Mouse (Mus musculus) heart, adult 2 months (tissue): ENCODE measurements around the gene Vezt. TPM values are rescaled to one million over a fixed set of nuclear protein-coding genes. Genes with fewer than 3 reads are reported as not detected.

ENCODE experiments used
- DNase-seq, 2 experiments: peaks; one replicate each; pipeline ENCODE4 v3.0.0; 2021
- H3K27ac ChIP-seq: fragments of 200-600 bp; 2 replicates; pipeline ENCODE4 v1.8.1; 2022
- H3K27me3 ChIP-seq: fragments of 200-500 bp; 2 replicates; pipeline ENCODE4 v1.6.1; 2012; ENCODE audit warnings: mild to moderate bottlenecking, low read length, inconsistent platforms, mixed read lengths; ENCODE audit not compliant: control insufficient read depth, insufficient read depth
- H3K36me3 ChIP-seq: fragments of 200-500 bp; 2 replicates; pipeline ENCODE4 v1.6.1; 2012; ENCODE audit warnings: low read length, inconsistent platforms; ENCODE audit not compliant: control insufficient read depth, insufficient read depth
- H3K4me1 ChIP-seq: fragments of 200-500 bp; 2 replicates; pipeline ENCODE4 v1.6.1; 2011; ENCODE audit warnings: low read length; ENCODE audit not compliant: control insufficient read depth, insufficient read depth
- H3K4me3 ChIP-seq: fragments of 200-600 bp; 2 replicates; pipeline ENCODE4 v1.8.1; 2022
- H3K79me2 ChIP-seq: fragments of 200-500 bp; replicated peaks from 2 replicates; pipeline ENCODE4 v1.6.1; 2012; ENCODE audit warnings: mild to moderate bottlenecking, inconsistent platforms, low read length, moderate library complexity, mixed read lengths; ENCODE audit not compliant: control insufficient read depth, insufficient read depth
- H3K9ac ChIP-seq: fragments of 200-500 bp; 2 replicates; pipeline ENCODE4 v1.6.1; 2012; ENCODE audit warnings: low read depth, mild to moderate bottlenecking, control low read depth, inconsistent platforms, low read length, mixed read lengths
- CTCF ChIP-seq: fragments of 200-600 bp; IDR thresholded peaks from 2 replicates; pipeline ENCODE4 v1.8.1; 2022; ENCODE audit warnings: antibody characterized with exemption, mild to moderate bottlenecking, moderate library complexity
- EP300 ChIP-seq: fragments of 200-500 bp; IDR thresholded peaks from 2 replicates; pipeline ENCODE4 v1.6.1; 2011; ENCODE audit warnings: low read depth, low read length, control low read depth; ENCODE audit not compliant: insufficient read depth
- POLR2A ChIP-seq: fragments of 200-500 bp; IDR thresholded peaks from 2 replicates; pipeline ENCODE4 v1.6.1; 2011; ENCODE audit warnings: mild to moderate bottlenecking, low read depth, low read length, control low read depth; ENCODE audit not compliant: insufficient read depth
- WGBS: fragments of 180-500 bp; shearing (Covaris S2); methylation state at CpG from one replicate; pipeline ENCODE4 v1.1.7; 2018; 5-methylcytosine and 5-hydroxymethylcytosine counted together
- intact Hi-C: fragments of 180-260 bp; cut with DNase I; formaldehyde crosslinking; loops from one replicate; pipeline ENCODE4 v1.15.1; 2025
- polyA plus RNA-seq: library from polyadenylated mRNA; depleted of rRNA; stranded (reverse); fragments of >200 nt; gene quantifications from 2 replicates; pipeline ENCODE4 v1.2.3, GENCODE M21; 2012
- total RNA-seq, 2 experiments: library from RNA; stranded (reverse); gene quantifications; 2 replicates each; pipeline ENCODE4 v1.2.3; 2021

Vezt gene
- total and polyA plus RNA-seq, 3 experiments, result 17.4 to 45.4 (median 38.8) TPM

DNA sequence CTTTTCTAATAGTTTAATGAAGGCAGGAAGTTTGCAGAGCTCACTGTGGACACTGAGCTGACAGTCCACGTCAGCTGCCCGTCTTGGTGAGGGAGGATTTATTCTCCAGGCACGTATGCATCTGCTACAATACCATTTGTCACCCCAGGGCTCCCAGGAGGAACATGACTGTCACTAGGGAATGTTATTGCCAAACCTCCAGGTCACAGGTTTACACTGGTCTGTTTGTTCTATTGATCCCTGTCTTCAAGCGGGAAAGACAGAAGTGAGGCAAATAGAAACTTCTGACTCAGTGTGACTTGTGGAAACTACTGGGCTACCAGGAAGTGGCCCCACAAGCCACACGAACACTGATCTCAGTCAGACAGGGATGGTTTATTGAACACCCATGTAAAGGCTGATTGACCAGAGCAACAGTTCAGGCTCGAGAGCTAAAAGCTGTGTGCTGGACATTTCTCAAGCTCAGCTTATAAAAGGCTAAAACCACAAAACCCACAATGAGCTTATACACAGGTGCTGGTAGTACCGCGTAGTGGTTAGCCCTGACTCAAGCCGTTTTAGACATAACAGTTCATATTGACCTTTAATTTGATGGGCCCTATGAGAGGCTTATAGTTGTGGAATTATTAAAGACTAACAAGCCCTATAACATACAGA is 89.6 kb downstream of the Vezt start:
- TF ChIP-seq EP300 (no peak), CTCF (no peak), POLR2A (no peak)
- no peaks in the 10 kb centered on the region for H3K36me3 ChIP-seq
- no peaks in the 10 kb centered on the region for H3K27me3 ChIP-seq
- intact Hi-C loops, result loop anchor here (1.0 kb wide), 1 partner anchor 170 kb away; no protein-coding TSS in a partner anchor
- no peaks in the 10 kb centered on the region for H3K4me1 ChIP-seq
- no peak for DNase-seq
- H3K4me3 ChIP-seq, result no peak overlapping the region
- 74% methylated on average over 9 of the region's 9 CpGs for WGBS
- no peak overlapping the region for H3K9ac ChIP-seq
- no peak overlapping the region for H3K27ac ChIP-seq
- no peaks in the 10 kb centered on the region for H3K79me2 ChIP-seq

- no peaks in the 10 kb centered on the region for H3K27me3 ChIP-seq
- no peak overlapping the region for H3K27ac ChIP-seq
- H3K79me2 ChIP-seq, result no peaks in the 10 kb centered on the region
- intact Hi-C loops, result loop anchor here (1.0 kb wide), 1 partner anchor 171 kb away; no protein-coding TSS in a partner anchor
- no peak for DNase-seq
- TF ChIP-seq CTCF, result peak; percentile 77
- TF ChIP-seq POLR2A, result no peak
- TF ChIP-seq EP300, result no peak
- no peaks in the 10 kb centered on the region for H3K36me3 ChIP-seq
- whole genome bisulfite sequencing, result 13% methylated on average over 4 of the region's 4 CpGs
- H3K9ac ChIP-seq, result no peak overlapping the region
- H3K4me1 ChIP-seq, result no peaks in the 10 kb centered on the region
- no peak overlapping the region for H3K4me3 ChIP-seq
Observed at GRCm38 (mm10) chr10:93945364-93945763, 90.3 kb downstream of the Vezt start.

DNA sequence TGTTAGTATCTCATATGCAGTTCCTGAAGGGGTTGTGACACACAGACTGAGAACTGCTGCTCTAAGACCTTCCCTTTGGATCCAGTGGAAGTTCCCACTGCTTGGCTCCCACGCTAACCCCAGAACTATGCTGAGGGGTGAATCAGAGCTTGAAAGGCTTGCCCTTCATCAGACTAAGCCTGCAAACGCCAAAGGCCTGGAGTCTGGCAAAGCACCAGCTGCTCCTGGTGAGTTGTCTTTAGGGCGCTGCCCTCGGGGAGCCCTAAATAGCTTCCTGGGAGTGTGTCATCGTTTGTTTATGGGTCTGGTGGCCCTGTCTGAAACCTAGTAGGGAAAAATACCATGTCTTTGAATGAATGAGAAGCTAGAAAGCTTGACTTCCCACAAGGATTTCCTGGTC is 91.4 kb downstream of the Vezt start:
- no peak overlapping the region for H3K27ac ChIP-seq
- DNase-seq, result no peak
- no peak overlapping the region for H3K9ac ChIP-seq

DNA sequence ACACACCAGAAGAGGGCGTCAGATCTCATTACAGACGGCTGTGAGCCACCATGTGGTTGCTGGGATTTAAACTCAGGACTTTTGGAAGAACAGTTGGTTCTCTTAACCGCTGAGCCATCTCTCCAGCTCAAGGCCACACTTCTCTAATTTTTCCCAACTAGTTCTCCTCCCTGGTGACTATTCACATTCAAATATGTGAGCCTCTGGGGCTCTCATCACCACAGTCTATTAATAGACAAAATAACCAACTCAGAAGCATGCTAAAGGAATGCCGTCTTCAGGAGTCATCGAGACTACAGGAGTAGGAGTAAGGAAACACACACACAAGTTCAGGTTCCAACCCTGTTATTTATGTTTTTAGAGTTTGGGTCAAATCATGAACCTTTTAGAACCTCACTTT is 95.3 kb downstream of the Vezt start:
- H3K9ac ChIP-seq, result no peak overlapping the region
- H3K4me1 ChIP-seq, result no peaks in the 10 kb centered on the region
- WGBS, result 63% methylated on average over 5 of the region's 5 CpGs
- H3K27ac ChIP-seq, result no peak overlapping the region
- no peaks in the 10 kb centered on the region for H3K27me3 ChIP-seq
- H3K36me3 ChIP-seq, result no peaks in the 10 kb centered on the region
- H3K79me2 ChIP-seq, result no peaks in the 10 kb centered on the region
- intact Hi-C loops, result no loop called here
- TF ChIP-seq POLR2A (no peak), EP300 (no peak), CTCF (no peak)
- no peak overlapping the region for H3K4me3 ChIP-seq
- DNase-seq, result no peak

More for the DNA sequence above, 91.4 kb downstream of the Vezt start:
- Histone ChIP-seq H3K4me1 (no peaks in the 10 kb centered on the region), H3K27me3 (no peaks in the 10 kb centered on the region), H3K4me3 (no peak overlapping the region), H3K79me2 (no peaks in the 10 kb centered on the region), H3K36me3 (no peaks in the 10 kb centered on the region)
- TF ChIP-seq EP300, result no peak
- no peak for TF ChIP-seq CTCF
- no peak for TF ChIP-seq POLR2A
- intact Hi-C loops, result no loop called here
- 22% methylated on average over 5 of the region's 5 CpGs for WGBS

GRCm38 (mm10) chr10:93939676-93940075 is 95.9 kb downstream of the Vezt start:
- intact Hi-C loops, result no loop called here
- Histone ChIP-seq H3K4me3 (no peak overlapping the region), H3K4me1 (no peaks in the 10 kb centered on the region), H3K27ac (no peak overlapping the region), H3K27me3 (no peaks in the 10 kb centered on the region), H3K79me2 (no peaks in the 10 kb centered on the region), H3K9ac (no peak overlapping the region), H3K36me3 (no peaks in the 10 kb centered on the region)
- WGBS, result 92% methylated on average over 8 of the region's 8 CpGs
- TF ChIP-seq EP300 (no peak), CTCF (no peak), POLR2A (no peak)
- DNase-seq, result no peak

DNA sequence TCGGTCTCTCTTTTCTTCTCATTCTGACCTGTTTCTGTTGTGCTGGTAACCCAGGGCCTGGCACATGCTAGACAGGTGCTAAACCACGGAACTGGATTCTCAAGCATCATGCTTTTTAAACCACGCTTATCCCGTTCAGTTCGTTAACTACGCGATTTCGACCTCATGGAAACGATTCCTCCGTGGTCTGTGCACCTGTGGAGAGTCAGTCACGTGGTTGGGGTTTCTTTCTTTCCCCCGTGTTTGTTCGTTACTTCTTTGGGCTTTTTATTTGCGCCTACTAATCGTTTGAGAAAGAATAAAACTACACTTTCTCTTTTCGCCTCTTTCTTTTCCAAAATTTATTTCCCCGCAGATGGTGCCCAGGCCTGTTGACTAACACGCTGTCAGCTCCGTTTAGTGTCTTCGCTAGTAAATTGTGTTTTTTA is 96.8 kb downstream of the Vezt start:
- no peaks in the 10 kb centered on the region for H3K79me2 ChIP-seq
- no peak overlapping the region for H3K9ac ChIP-seq
- no peaks in the 10 kb centered on the region for H3K4me1 ChIP-seq
- H3K27ac ChIP-seq, result no peak overlapping the region
- DNase-seq, result no peak
- H3K27me3 ChIP-seq, result no peaks in the 10 kb centered on the region
- H3K4me3 ChIP-seq, result no peak overlapping the region
- 93% methylated on average over 20 of the region's 20 CpGs for WGBS
- no peak for TF ChIP-seq POLR2A
- TF ChIP-seq CTCF, result no peak
- TF ChIP-seq EP300, result no peak
- no peaks in the 10 kb centered on the region for H3K36me3 ChIP-seq
- intact Hi-C loops, result no loop called here
